Mouse (Mus musculus) intestine, embryonic 15.5 days (tissue): ENCODE measurements at regions not wholly inside any gene's neighbourhood (a gene's known extent, or its start where the extent isn't known, plus 50 kb on each side); places are given as distances from the start of the nearest gene placed in this dataset.

ENCODE experiments used
- ATAC-seq: fragments of 200-750 bp; cut with Nextera tagmentation; 2 replicates; pipeline ENCODE4 v1.8.0; 2017; ENCODE audit warnings: moderate TSS enrichment, moderate library complexity
- H3K27ac ChIP-seq: fragments of 300-500 bp; sonication (generic); 2 replicates; pipeline ENCODE4 v1.5.1; 2015; ENCODE audit warnings: mild to moderate bottlenecking, inconsistent platforms
- H3K27me3 ChIP-seq: fragments of 300-500 bp; sonication (generic); replicated peaks from 2 replicates; pipeline ENCODE4 v1.6.1; 2015; ENCODE audit warnings: inconsistent platforms
- H3K36me3 ChIP-seq: fragments of 300-500 bp; sonication (generic); 2 replicates; pipeline ENCODE4 v1.6.1; 2015; ENCODE audit warnings: inconsistent platforms
- H3K4me1 ChIP-seq: fragments of 300-500 bp; sonication (generic); replicated peaks from 2 replicates; pipeline ENCODE4 v1.6.1; 2015; ENCODE audit warnings: inconsistent platforms
- H3K4me2 ChIP-seq: fragments of 300-500 bp; sonication (generic); replicated peaks from 2 replicates; pipeline ENCODE4 v1.6.1; 2015; ENCODE audit warnings: mild to moderate bottlenecking, inconsistent platforms
- H3K4me3 ChIP-seq: fragments of 300-500 bp; sonication (generic); replicated peaks from 2 replicates; pipeline ENCODE4 v1.5.1; 2015; ENCODE audit warnings: inconsistent platforms
- H3K9ac ChIP-seq: fragments of 300-500 bp; sonication (generic); 2 replicates; pipeline ENCODE4 v1.6.1; 2015; ENCODE audit warnings: inconsistent platforms
- H3K9me3 ChIP-seq: fragments of 300-500 bp; sonication (generic); 2 replicates; pipeline ENCODE4 v1.6.1; 2016; ENCODE audit warnings: inconsistent platforms
- WGBS: fragments of 180-500 bp; shearing (Covaris S2); methylation state at CpG from one replicate; pipeline ENCODE4 v1.1.7; 2015; 5-methylcytosine and 5-hydroxymethylcytosine counted together

GRCm38 (mm10) chr13:46098131-46098530, 133.3 kb upstream of the Atxn1 start:
- no peak overlapping the region for H3K27ac ChIP-seq
- H3K27me3 ChIP-seq: no peaks in the 10 kb centered on the region
- 88% methylated on average over 7 of the region's 7 CpGs for WGBS
- H3K4me1 ChIP-seq: no peaks in the 10 kb centered on the region
- H3K36me3 ChIP-seq: no peaks in the 10 kb centered on the region
- H3K4me2 ChIP-seq: no peak overlapping the region
- H3K9ac ChIP-seq: no peak overlapping the region
- H3K4me3 ChIP-seq: no peak overlapping the region
- H3K9me3 ChIP-seq: no peaks in the 10 kb centered on the region
- ATAC-seq: no peak

DNA sequence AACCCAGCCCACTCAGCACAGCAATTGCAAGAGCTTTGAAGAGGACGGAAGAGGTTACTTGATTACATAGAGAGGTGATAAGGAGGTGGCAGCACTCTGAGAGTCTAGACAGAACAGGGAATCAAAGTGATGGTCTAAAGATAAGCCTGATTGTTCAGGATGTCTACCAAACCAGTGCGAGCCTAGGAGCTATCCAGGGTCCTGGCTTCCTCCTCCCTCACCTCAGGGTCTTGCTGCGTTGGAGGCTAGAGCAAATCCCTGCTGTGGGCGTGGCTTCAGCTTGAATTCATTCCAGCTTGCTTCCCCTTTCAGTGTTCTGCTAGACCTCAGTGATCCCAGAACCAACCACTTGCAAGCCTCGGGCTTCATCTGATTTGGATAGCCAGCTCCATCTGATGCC, 132.2 kb upstream of the Atxn1 start:
- H3K4me3 ChIP-seq: no peak overlapping the region
- 0 out of 2 replicates have a peak, but pooled peaks have one; percentile 28 for ATAC-seq
- under 1% methylated on average over 5 of the region's 5 CpGs for WGBS

GRCm38 (mm10) chr13:46096416-46096815, 131.6 kb upstream of the Atxn1 start:
- H3K4me3 ChIP-seq: no peak overlapping the region
- no peak overlapping the region for H3K27ac ChIP-seq
- H3K4me1 ChIP-seq: no peaks in the 10 kb centered on the region
- H3K9ac ChIP-seq: no peak overlapping the region
- ATAC-seq: no peak
- H3K4me2 ChIP-seq: no peak overlapping the region
- no peaks in the 10 kb centered on the region for H3K27me3 ChIP-seq
- H3K36me3 ChIP-seq: no peaks in the 10 kb centered on the region
- no peaks in the 10 kb centered on the region for H3K9me3 ChIP-seq
- 55% methylated on average over 8 of the region's 8 CpGs for WGBS

More for the DNA sequence above, 132.2 kb upstream of the Atxn1 start:
- Histone ChIP-seq H3K4me2 (no peak overlapping the region), H3K27ac (no peak overlapping the region), H3K9me3 (no peaks in the 10 kb centered on the region), H3K9ac (no peak overlapping the region), H3K4me1 (no peaks in the 10 kb centered on the region), H3K36me3 (no peaks in the 10 kb centered on the region), H3K27me3 (no peaks in the 10 kb centered on the region)

- H3K27me3 ChIP-seq: no peaks in the 10 kb centered on the region; the same call in 1 of the 2 replicates
- H3K4me1 ChIP-seq: no peaks in the 10 kb centered on the region
- 78% methylated on average over 3 of the region's 3 CpGs for WGBS
- no peak for ATAC-seq
- no peaks in the 10 kb centered on the region for H3K36me3 ChIP-seq
- H3K4me2 ChIP-seq: no peak overlapping the region
- H3K4me3 ChIP-seq: no peak overlapping the region
- no peak overlapping the region for H3K27ac ChIP-seq
- no peaks in the 10 kb centered on the region for H3K9me3 ChIP-seq
- H3K9ac ChIP-seq: no peak overlapping the region
Observed at GRCm38 (mm10) chr13:46092787-46093186, 128.0 kb upstream of the Atxn1 start.

GRCm38 (mm10) chr13:46091109-46091508, 126.3 kb upstream of the Atxn1 start:
- H3K27ac ChIP-seq: no peak overlapping the region
- no peak for ATAC-seq
- no peaks in the 10 kb centered on the region; the same call in 1 of the 2 replicates for H3K27me3 ChIP-seq
- H3K4me3 ChIP-seq: no peak overlapping the region
- no peak overlapping the region for H3K4me2 ChIP-seq
- WGBS: 72% methylated on average over 5 of the region's 5 CpGs
- H3K4me1 ChIP-seq: no peaks in the 10 kb centered on the region
- no peaks in the 10 kb centered on the region for H3K9me3 ChIP-seq
- H3K36me3 ChIP-seq: no peaks in the 10 kb centered on the region
- no peak overlapping the region for H3K9ac ChIP-seq

GRCm38 (mm10) chr13:46088237-46088636, 123.4 kb upstream of the Atxn1 start:
- H3K4me2 ChIP-seq: no peak overlapping the region
- no peaks in the 10 kb centered on the region for H3K4me1 ChIP-seq
- H3K36me3 ChIP-seq: no peaks in the 10 kb centered on the region
- H3K9ac ChIP-seq: no peak overlapping the region
- no peak overlapping the region for H3K27ac ChIP-seq
- no peak overlapping the region for H3K4me3 ChIP-seq
- WGBS: 91% methylated on average over 3 of the region's 3 CpGs
- no peaks in the 10 kb centered on the region for H3K9me3 ChIP-seq
- no peaks in the 10 kb centered on the region; the same call in 1 of the 2 replicates for H3K27me3 ChIP-seq
- no peak for ATAC-seq

DNA sequence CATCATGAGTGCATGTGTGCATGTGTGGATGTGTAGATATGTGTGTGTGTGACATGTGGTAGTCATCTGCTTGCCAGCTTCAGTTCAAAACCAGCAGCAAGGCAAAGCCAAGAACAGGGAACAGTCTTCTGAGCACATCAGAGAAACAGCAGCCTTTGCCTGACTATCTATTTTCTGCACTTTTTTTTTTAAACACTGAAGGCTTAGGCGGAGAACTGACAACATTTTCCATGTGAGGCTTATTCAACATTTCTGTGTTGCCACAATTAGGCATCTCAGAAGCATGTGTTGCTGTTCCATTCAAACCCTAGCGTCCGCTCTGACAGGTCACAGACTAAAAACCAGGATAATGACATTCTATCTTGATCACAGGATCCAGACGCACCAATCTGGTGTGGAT, 122.9 kb upstream of the Atxn1 start:
- Histone ChIP-seq H3K9me3 (no peaks in the 10 kb centered on the region), H3K27me3 (no peaks in the 10 kb centered on the region; the same call in 1 of the 2 replicates), H3K4me1 (no peaks in the 10 kb centered on the region), H3K4me2 (no peak overlapping the region), H3K9ac (no peak overlapping the region), H3K4me3 (no peak overlapping the region), H3K36me3 (no peaks in the 10 kb centered on the region), H3K27ac (no peak overlapping the region)
- no peak for ATAC-seq
- 86% methylated on average over 4 of the region's 4 CpGs for WGBS

DNA sequence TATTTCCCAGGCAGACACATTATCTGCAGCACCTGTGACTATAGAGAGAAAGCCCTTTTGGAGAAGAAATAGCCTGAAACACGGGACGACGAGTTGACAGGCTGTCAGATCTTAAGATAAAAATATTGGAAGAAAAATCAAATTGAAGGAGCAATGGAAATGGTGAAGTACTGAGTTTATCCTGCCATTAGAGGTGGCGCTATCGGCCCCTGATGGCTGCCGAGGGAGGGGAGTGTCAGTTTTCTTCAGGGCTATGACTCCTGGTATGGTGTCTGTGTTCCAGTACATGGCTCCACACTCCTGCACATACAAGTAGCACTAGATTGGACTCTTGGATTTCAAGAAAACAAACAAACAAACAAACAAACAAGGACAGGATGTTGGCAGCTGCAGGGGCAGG, 112.1 kb upstream of the Atxn1 start:
- H3K4me2 ChIP-seq: no peak overlapping the region
- ATAC-seq: no peak
- H3K4me1 ChIP-seq: no peaks in the 10 kb centered on the region
- H3K27me3 ChIP-seq: no peaks in the 10 kb centered on the region
- no peak overlapping the region for H3K27ac ChIP-seq
- 77% methylated on average over 6 of the region's 6 CpGs for WGBS
- no peaks in the 10 kb centered on the region for H3K9me3 ChIP-seq
- H3K36me3 ChIP-seq: no peaks in the 10 kb centered on the region
- H3K4me3 ChIP-seq: no peak overlapping the region
- H3K9ac ChIP-seq: no peak overlapping the region

DNA sequence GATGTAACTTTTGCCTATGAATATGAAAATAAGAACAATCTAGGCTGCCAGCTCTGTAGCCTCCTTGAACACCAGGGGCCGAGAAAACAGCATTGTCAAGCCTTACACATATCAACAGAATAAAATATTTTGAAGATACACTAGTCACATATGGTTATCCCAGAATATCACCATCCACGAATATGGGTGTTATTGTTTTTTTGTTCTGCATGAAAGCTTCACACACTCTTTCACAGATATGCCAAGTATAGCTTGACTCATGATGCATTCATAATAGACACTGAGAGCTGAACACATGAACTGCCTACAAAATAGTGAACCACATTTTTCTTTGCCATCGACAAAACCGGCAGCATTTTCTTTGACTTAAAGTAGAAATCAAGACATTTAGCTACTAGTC, 106.9 kb upstream of the Atxn1 start:
- Histone ChIP-seq H3K9me3 (no peaks in the 10 kb centered on the region), H3K27ac (no peak overlapping the region), H3K4me3 (no peak overlapping the region), H3K9ac (no peak overlapping the region), H3K4me1 (no peaks in the 10 kb centered on the region), H3K36me3 (no peaks in the 10 kb centered on the region), H3K27me3 (no peaks in the 10 kb centered on the region), H3K4me2 (no peak overlapping the region)
- no peak for ATAC-seq
- WGBS: 91% methylated on average over 4 of the region's 4 CpGs

GRCm38 (mm10) chr13:46069571-46069970, 104.8 kb upstream of the Atxn1 start:
- Histone ChIP-seq H3K27me3 (no peaks in the 10 kb centered on the region), H3K9ac (no peak overlapping the region), H3K27ac (no peak overlapping the region), H3K4me2 (no peak overlapping the region), H3K9me3 (no peaks in the 10 kb centered on the region), H3K4me3 (no peak overlapping the region), H3K4me1 (no peaks in the 10 kb centered on the region), H3K36me3 (no peaks in the 10 kb centered on the region)
- no peak for ATAC-seq
- WGBS: 36% methylated on average over 3 of the region's 3 CpGs

DNA sequence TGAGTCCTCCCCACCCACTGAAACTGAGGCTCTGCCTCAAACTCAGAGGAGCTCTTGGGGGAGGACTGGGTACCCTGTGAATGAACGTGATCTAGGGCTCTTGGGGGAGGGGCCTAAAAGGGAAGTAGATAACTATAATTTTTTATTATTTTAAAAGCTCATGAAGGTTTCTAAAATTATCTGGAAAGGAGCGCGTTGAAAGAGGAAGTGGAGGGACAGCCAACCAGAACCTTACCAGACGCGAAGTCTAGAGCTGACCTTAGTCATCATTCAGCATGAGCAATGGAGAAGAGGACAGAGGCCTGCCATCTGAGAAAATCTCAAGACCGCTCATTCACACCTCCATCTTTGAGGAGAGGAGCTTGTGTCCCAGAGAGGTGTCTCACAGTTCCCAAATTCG, 98.0 kb upstream of the Atxn1 start:
- no peak overlapping the region for H3K27ac ChIP-seq

GRCm38 (mm10) chr13:46059870-46060269, 95.1 kb upstream of the Atxn1 start:
- no peak for ATAC-seq
- Histone ChIP-seq H3K27me3 (no peaks in the 10 kb centered on the region), H3K4me1 (no peaks in the 10 kb centered on the region), H3K9ac (no peak overlapping the region), H3K9me3 (no peaks in the 10 kb centered on the region), H3K36me3 (no peaks in the 10 kb centered on the region), H3K27ac (no peak overlapping the region), H3K4me3 (no peak overlapping the region), H3K4me2 (no peak overlapping the region)
- 84% methylated on average over 14 of the region's 14 CpGs for WGBS

More for the DNA sequence above, 98.0 kb upstream of the Atxn1 start:
- no peaks in the 10 kb centered on the region for H3K27me3 ChIP-seq
- no peaks in the 10 kb centered on the region for H3K4me1 ChIP-seq
- no peaks in the 10 kb centered on the region for H3K36me3 ChIP-seq
- H3K9ac ChIP-seq: no peak overlapping the region
- H3K9me3 ChIP-seq: no peaks in the 10 kb centered on the region
- no peak for ATAC-seq
- 76% methylated on average over 7 of the region's 7 CpGs for WGBS
- no peak overlapping the region for H3K4me3 ChIP-seq
- no peak overlapping the region for H3K4me2 ChIP-seq

DNA sequence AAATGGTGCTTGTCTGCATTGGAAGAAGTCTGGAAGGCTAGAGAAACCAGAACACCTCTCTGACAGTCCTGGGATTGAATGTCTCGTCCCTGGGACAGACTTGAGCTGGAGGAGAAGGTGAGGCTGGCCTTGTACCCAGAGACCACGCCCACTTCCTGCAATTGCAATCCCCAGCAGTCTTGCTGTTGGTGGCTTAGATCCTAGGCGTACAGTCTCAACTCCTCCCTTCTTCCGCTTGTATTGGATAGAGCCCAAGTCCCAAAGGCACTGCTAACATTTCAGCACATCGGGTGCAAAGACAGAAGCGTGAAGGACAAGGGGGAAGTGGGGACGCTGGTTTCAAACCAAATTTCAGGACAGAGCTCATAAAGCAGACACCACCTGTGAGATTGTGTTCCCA, 94.1 kb upstream of the Atxn1 start:
- Histone ChIP-seq H3K9ac (no peak overlapping the region), H3K4me3 (no peak overlapping the region), H3K27me3 (no peaks in the 10 kb centered on the region), H3K36me3 (no peaks in the 10 kb centered on the region), H3K27ac (no peak overlapping the region), H3K4me2 (0 out of 2 replicates have a peak overlapping the region, but pooled peaks have one; percentile 11), H3K9me3 (no peaks in the 10 kb centered on the region), H3K4me1 (no peaks in the 10 kb centered on the region)
- ATAC-seq: no peak
- WGBS: 30% methylated on average over 7 of the region's 7 CpGs
